Mouse (Mus musculus) limb, embryonic 12.5 days (tissue): ENCODE results near the gene Rcbtb2. TPM values are rescaled to one million over a fixed set of nuclear protein-coding genes. Genes with fewer than 3 reads are reported as not detected.

Experiments
- ATAC-seq: fragments of 200-750 bp; cut with Nextera tagmentation; 2 replicates; pipeline ENCODE4 v1.8.0; 2017; ENCODE audit warnings: low read depth, moderate TSS enrichment; ENCODE audit not compliant: insufficient number of reproducible peaks, insufficient read depth, low FRiP score, low TSS enrichment
- H3K27ac ChIP-seq: fragments of 300-500 bp; sonication (generic); 2 replicates; pipeline ENCODE4 v1.5.1; 2016; ENCODE audit warnings: mild to moderate bottlenecking, moderate library complexity
- H3K27me3 ChIP-seq: fragments of 300-500 bp; sonication (generic); 2 replicates; pipeline ENCODE4 v1.6.1; 2016; ENCODE audit warnings: mild to moderate bottlenecking, moderate library complexity
- H3K36me3 ChIP-seq: fragments of 300-500 bp; sonication (generic); 2 replicates; pipeline ENCODE4 v1.6.1; 2016; ENCODE audit warnings: mild to moderate bottlenecking, moderate library complexity
- H3K4me1 ChIP-seq: fragments of 300-500 bp; sonication (generic); replicated peaks from 2 replicates; pipeline ENCODE4 v1.6.1; 2016
- H3K4me2 ChIP-seq: fragments of 300-500 bp; sonication (generic); 2 replicates; pipeline ENCODE4 v1.6.1; 2016; ENCODE audit warnings: mild to moderate bottlenecking, moderate library complexity
- H3K4me3 ChIP-seq: fragments of 300-500 bp; sonication (generic); replicated peaks from 2 replicates; pipeline ENCODE4 v1.5.1; 2016; ENCODE audit warnings: mild to moderate bottlenecking
- H3K9ac ChIP-seq: fragments of 300-500 bp; sonication (generic); replicated peaks from 2 replicates; pipeline ENCODE4 v1.6.1; 2016; ENCODE audit warnings: mild to moderate bottlenecking, moderate library complexity
- H3K9me3 ChIP-seq: fragments of 300-500 bp; sonication (generic); 2 replicates; pipeline ENCODE4 v1.6.1; 2016; ENCODE audit warnings: mild to moderate bottlenecking, moderate library complexity
- WGBS: fragments of 180-500 bp; shearing (Covaris S2); methylation state at CpG from one replicate; pipeline ENCODE4 v1.1.7; 2016; 5-methylcytosine and 5-hydroxymethylcytosine counted together
- polyA plus RNA-seq: library from polyadenylated mRNA; unstranded; fragments of >200 nt; fragmentation: Nextera tagmentation; extraction: Ambion mirVana; gene quantifications from 2 replicates; pipeline ENCODE4 v1.2.1, GENCODE M21; 2016

Rcbtb2 gene
- polyA plus RNA-seq, 1 experiment from 2014 or later = 185 TPM

- no peaks in the 10 kb centered on the region for H3K9me3 ChIP-seq
- no peak overlapping the region for H3K4me3 ChIP-seq
- no peak for ATAC-seq
- no peaks in the 10 kb centered on the region for H3K27me3 ChIP-seq
- H3K9ac ChIP-seq = no peak overlapping the region
- H3K36me3 ChIP-seq = no peaks in the 10 kb centered on the region
- 74% methylated on average over 4 of the region's 4 CpGs for WGBS
- no peak overlapping the region for H3K27ac ChIP-seq
- H3K4me1 ChIP-seq = no peaks in the 10 kb centered on the region
- H3K4me2 ChIP-seq = no peak overlapping the region
Observed at GRCm38 (mm10) chr14:73132731-73133130, 9.9 kb downstream of the Rcbtb2 start.

DNA sequence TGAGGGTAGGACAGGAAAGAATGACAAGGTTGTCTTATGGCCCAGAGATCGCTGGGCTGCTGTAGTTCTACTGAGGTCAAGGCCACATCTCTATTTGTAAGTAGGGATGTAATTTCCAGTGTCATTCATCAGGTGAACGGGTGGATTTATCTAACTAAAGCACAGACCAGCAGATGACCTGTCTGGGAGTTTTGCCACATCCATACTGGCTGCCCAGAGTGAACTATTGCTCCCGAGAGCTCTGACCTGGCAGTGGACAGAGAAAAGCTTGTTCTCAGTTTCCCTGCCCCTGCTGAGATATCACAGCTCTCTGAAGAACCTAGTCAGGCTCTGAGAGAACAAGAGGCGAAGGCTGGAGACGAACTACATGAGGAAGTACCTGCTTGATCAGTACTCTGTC lies 14.4 kb downstream of the Rcbtb2 start:
- Histone ChIP-seq H3K27me3 (no peaks in the 10 kb centered on the region), H3K36me3 (no peaks in the 10 kb centered on the region), H3K4me2 (no peak overlapping the region), H3K9me3 (no peaks in the 10 kb centered on the region), H3K9ac (no peak overlapping the region), H3K4me3 (no peak overlapping the region), H3K27ac (no peak overlapping the region), H3K4me1 (peaks cover 7% of the 10 kb centered on the region)
- 69% methylated on average over 5 of the region's 5 CpGs for WGBS
- ATAC-seq = no peak

- no peak overlapping the region for H3K4me2 ChIP-seq
- H3K9ac ChIP-seq = no peak overlapping the region
- H3K27me3 ChIP-seq = no peaks in the 10 kb centered on the region
- peaks cover 7% of the 10 kb centered on the region for H3K4me1 ChIP-seq
- H3K4me3 ChIP-seq = no peak overlapping the region
- WGBS = 93% methylated on average over 7 of the region's 7 CpGs
- no peaks in the 10 kb centered on the region for H3K9me3 ChIP-seq
- ATAC-seq = no peak
- H3K27ac ChIP-seq = no peak overlapping the region
- no peaks in the 10 kb centered on the region for H3K36me3 ChIP-seq
Observed at GRCm38 (mm10) chr14:73138483-73138882, 15.6 kb downstream of the Rcbtb2 start.

DNA sequence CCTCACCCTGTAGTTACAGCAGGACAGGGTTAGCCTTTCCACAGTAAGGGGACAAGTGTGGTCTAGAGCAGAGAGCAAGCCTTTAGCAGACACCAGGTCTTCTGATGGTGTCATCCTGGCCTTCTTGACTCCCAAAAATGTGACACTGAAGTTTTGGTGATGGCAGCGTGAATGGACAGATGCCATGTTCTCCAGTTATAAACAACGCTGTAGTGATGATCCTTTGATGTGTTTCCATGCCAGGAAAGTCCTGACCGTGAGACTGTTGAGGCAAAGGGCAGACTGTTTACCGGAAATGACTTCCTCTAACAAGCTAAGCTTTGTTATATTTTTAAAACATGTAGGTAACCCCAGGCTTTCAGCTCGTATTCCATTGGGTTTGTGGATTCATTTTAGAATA lies 17.0 kb downstream of the Rcbtb2 start:
- WGBS = 73% methylated on average over 5 of the region's 5 CpGs

DNA sequence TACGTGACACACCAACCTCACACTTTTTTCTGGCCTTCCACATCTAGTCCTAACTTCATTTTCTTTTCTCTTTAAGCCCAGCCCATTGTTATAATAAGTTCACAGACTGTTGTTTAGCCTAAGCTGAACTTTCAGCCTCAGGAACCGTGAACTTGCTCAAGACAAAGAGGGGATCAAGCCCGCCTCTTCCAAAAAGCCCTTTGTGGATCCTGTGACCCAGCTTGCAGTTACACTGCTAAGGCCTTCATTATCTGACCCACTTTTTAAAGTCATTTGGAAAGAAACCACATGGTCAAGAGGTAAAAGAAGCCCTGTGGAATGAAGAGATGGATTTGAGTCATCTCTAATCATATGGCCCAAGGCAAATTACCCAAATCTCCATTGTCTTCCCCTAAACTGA lies 19.0 kb downstream of the Rcbtb2 start:
- no peak for ATAC-seq
- H3K9ac ChIP-seq = no peak overlapping the region
- H3K9me3 ChIP-seq = no peaks in the 10 kb centered on the region
- WGBS = 84% methylated on average over 3 of the region's 3 CpGs
- peaks cover 17% of the 10 kb centered on the region for H3K36me3 ChIP-seq
- H3K4me2 ChIP-seq = peak overlapping the region; percentile 72
- no peaks in the 10 kb centered on the region for H3K27me3 ChIP-seq
- peaks cover 19% of the 10 kb centered on the region for H3K4me1 ChIP-seq
- no peak overlapping the region for H3K4me3 ChIP-seq
- peak overlapping the region; percentile 100 for H3K27ac ChIP-seq

More for the DNA sequence above, 17.0 kb downstream of the Rcbtb2 start:
- H3K4me3 ChIP-seq = no peak overlapping the region
- peaks cover 2% of the 10 kb centered on the region; the same call in 1 of the 2 replicates for H3K36me3 ChIP-seq
- no peak overlapping the region for H3K27ac ChIP-seq
- ATAC-seq = no peak
- no peaks in the 10 kb centered on the region for H3K9me3 ChIP-seq
- H3K9ac ChIP-seq = no peak overlapping the region
- H3K4me1 ChIP-seq = peaks cover 17% of the 10 kb centered on the region
- H3K27me3 ChIP-seq = no peaks in the 10 kb centered on the region
- H3K4me2 ChIP-seq = no peak overlapping the region

- 0 out of 2 replicates have a peak, but pooled peaks have one; percentile 32 for ATAC-seq
- under 1% methylated on average over 11 of the region's 11 CpGs for WGBS
- peak overlapping the region; percentile 97 for H3K9ac ChIP-seq
- H3K36me3 ChIP-seq = peaks cover 17% of the 10 kb centered on the region
- H3K9me3 ChIP-seq = no peaks in the 10 kb centered on the region
- peaks cover 19% of the 10 kb centered on the region for H3K4me1 ChIP-seq
- peak overlapping the region; percentile 72 for H3K4me2 ChIP-seq
- peak overlapping the region; percentile 78 for H3K4me3 ChIP-seq
- H3K27ac ChIP-seq = peak overlapping the region; percentile 100
- no peaks in the 10 kb centered on the region for H3K27me3 ChIP-seq
Observed at GRCm38 (mm10) chr14:73142421-73142895, 19.6 kb downstream of the Rcbtb2 start.

GRCm38 (mm10) chr14:73142896-73143709 lies 20.3 kb downstream of the Rcbtb2 start:
- Histone ChIP-seq H3K36me3 (peaks cover 17% of the 10 kb centered on the region), H3K4me1 (peaks cover 19% of the 10 kb centered on the region), H3K27ac (peak overlapping the region; percentile 100), H3K4me3 (peak overlapping the region; percentile 78), H3K9ac (peak overlapping the region; percentile 97), H3K27me3 (no peaks in the 10 kb centered on the region), H3K4me2 (peak overlapping the region; percentile 72), H3K9me3 (no peaks in the 10 kb centered on the region)
- peak; percentile 90 for ATAC-seq
- under 1% methylated on average over 86 of the region's 88 CpGs for WGBS

DNA sequence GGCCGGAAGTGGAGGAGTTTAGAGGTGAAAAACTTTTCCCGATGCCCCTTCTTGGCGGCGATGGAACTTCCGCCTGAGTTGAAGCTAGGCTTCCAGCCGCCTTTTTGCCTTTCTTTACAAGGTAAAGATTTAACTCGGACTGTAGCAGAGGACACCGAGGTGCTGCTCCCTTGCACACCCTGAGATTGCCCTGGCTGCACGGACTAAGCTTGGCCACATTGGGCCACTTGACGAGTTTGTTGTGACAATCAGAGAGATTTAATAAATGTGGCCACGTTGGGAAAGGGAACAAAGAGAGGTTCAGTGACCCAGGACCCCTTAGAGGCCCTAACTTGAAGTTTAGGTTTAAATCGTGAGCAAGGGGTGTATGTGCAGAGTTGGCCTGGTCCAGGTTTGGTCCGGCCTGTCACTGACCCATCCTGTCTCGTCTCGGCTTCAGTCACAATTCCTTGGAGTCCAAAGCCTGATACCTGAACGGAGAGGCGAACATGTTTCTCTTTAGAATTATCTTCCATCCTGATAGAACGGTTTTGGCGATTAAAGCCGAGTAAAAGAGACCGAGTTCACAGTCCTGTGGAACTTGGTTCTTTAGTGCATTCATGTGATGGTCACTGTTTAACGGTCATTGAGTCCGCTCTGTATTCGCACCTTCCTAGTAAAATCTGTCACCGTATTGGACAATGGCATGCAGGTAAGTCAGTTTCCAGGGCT lies 21.0 kb downstream of the Rcbtb2 start:
- Histone ChIP-seq H3K27ac (peak overlapping the region; percentile 100), H3K4me2 (peak overlapping the region; percentile 72), H3K4me3 (peak overlapping the region; percentile 78), H3K4me1 (peaks cover 19% of the 10 kb centered on the region), H3K27me3 (no peaks in the 10 kb centered on the region), H3K36me3 (peaks cover 17% of the 10 kb centered on the region), H3K9me3 (no peaks in the 10 kb centered on the region), H3K9ac (peak overlapping the region; percentile 97)
- WGBS = 39% methylated on average over 25 of the region's 25 CpGs
- ATAC-seq = 0 out of 2 replicates have a peak, but pooled peaks have one; percentile 11

GRCm38 (mm10) chr14:73145531-73145930 lies 22.7 kb downstream of the Rcbtb2 start:
- Histone ChIP-seq H3K9ac (no peak overlapping the region), H3K4me2 (no peak overlapping the region), H3K4me1 (peaks cover 19% of the 10 kb centered on the region), H3K27me3 (no peaks in the 10 kb centered on the region), H3K27ac (no peak overlapping the region), H3K36me3 (peaks cover 28% of the 10 kb centered on the region), H3K9me3 (no peaks in the 10 kb centered on the region), H3K4me3 (no peak overlapping the region)
- no peak for ATAC-seq
- 95% methylated on average over 4 of the region's 4 CpGs for WGBS

DNA sequence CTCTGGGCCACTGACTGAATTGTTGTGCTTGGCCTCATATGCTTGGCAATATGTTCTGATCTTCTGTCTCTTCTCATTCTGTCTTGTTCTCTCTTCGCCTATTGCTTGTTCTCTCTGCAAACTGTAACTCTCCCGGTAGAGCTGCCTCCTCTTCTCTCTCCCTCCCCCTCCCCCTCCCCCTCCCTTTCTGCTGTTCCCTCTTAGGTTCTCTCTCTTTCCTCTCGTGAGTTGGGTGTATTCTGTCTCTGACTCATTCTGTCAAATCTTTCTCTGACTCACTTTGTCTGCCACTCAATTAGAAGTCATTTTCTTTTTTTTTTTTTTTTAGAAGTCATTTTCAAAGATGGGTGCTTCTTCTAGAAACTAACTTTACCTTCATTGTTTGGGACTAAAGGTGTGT lies 23.9 kb downstream of the Rcbtb2 start:
- WGBS = 64% methylated on average over 3 of the region's 3 CpGs

DNA sequence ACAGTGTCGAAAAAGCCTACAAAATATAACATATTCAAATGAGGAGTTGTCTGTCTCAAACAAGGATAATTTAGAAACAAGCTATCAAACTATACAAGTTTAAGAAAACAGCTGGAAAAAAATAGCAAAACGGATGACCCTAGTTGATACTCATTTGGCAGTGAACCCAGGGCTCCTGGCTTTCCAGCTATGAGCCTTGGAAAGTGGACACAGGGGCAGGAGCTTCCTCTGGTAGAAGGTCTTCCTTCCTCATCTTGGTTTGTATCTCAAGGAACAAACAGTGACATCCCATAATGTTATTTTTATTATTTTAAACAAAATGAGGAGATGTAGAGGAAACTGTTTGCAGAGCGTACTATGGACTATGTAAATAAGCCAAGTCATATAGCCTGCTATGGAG lies 25.3 kb downstream of the Rcbtb2 start:
- Histone ChIP-seq H3K4me2 (no peak overlapping the region), H3K36me3 (peaks cover 39% of the 10 kb centered on the region), H3K9ac (no peak overlapping the region), H3K4me1 (peaks cover 12% of the 10 kb centered on the region), H3K27me3 (no peaks in the 10 kb centered on the region), H3K4me3 (no peak overlapping the region), H3K27ac (no peak overlapping the region), H3K9me3 (no peaks in the 10 kb centered on the region)
- ATAC-seq = no peak
- 95% methylated on average over 3 of the region's 3 CpGs for WGBS

More for the DNA sequence above, 23.9 kb downstream of the Rcbtb2 start:
- no peak for ATAC-seq
- no peak overlapping the region for H3K4me2 ChIP-seq
- H3K36me3 ChIP-seq = peaks cover 28% of the 10 kb centered on the region
- no peaks in the 10 kb centered on the region for H3K27me3 ChIP-seq
- H3K27ac ChIP-seq = no peak overlapping the region
- H3K4me3 ChIP-seq = no peak overlapping the region
- H3K9me3 ChIP-seq = no peaks in the 10 kb centered on the region
- H3K4me1 ChIP-seq = peaks cover 18% of the 10 kb centered on the region
- H3K9ac ChIP-seq = no peak overlapping the region
